Mouse (Mus musculus): ENCODE measurements around the gene 4921536K21Rik.
A peak's percentile ranks its signal among the peaks of the same experiment; 100 is the strongest.
"Not testable (repeated sequence)": the region's sequence is repeated elsewhere in the genome, so short reads cannot be mapped to it uniquely, and the experiment has no call there.

Gene 4921536K21Rik

DNA sequence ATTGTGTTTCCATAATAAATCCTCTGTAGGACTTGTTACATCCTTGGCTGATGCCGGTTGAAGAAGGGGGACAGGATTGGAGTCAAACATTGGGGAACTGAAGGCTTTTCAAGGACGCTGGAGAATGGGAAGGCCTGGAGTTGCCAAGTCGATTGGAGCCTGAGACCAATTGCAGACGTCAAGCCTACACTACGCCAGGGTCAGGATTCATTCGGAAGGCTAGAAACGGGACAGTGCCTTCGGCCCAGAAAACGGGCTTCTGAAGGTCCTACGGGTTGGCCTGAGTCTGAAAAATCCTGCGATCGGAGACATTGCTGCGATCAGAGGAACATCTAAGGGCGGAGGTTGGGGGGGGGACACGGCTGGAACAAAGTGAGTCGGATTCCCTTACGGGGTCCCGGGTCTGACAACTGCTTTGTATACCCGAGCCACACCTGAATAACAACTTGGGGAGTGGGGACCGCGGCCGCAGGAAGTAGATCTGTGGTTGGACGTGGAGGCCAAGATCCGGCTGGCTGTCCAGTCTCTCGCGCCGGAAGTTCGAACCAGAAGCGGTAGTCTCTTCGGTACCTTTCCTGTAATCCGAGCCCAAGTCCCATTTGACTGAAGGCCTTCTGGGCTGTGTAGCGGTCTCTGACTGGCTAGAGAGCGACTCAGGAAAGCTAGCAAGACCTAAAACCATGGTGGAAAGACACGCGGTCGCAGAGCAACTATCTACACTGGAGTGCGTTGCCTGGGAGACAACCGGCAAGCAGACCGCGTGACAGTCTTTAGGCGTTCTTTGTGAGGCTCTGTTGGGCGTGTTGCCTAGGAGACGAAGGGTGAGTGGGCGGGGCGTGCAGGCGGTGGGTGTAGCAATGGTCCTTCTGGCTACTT lies at the start of gene 4921536K21Rik, which contains the start of gene Dusp18:
TSS of gene 4921536K21Rik (minus strand) at position 693 of the 876 bp plus-strand sequence.
TSS of gene Dusp18 (plus strand) at position 835 of the 876 bp plus-strand sequence.
- DNase-seq (ENCODE audit: low spot score) = peak; percentile 95

DNA sequence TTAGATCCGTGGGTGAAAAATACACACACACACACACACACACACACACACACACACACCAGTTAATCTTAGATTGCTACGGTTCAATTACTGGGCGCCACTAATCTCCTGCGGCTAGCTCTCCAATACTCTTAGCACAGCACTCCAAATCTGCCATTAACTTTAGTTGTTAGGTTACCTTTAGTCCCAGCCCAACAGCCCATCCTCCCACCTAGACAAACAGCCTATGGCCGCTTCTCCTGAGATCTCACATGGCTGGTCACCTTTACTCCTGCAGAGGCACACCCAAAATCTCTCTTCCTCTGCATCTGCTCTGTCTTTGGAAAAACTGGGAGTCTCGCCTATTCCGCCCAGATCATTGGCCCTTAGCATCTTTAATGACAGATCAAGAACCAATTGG lies 46.5 kb upstream of the 4921536K21Rik start:
- DNase-seq (ENCODE audit: low spot score) = no peak

DNA sequence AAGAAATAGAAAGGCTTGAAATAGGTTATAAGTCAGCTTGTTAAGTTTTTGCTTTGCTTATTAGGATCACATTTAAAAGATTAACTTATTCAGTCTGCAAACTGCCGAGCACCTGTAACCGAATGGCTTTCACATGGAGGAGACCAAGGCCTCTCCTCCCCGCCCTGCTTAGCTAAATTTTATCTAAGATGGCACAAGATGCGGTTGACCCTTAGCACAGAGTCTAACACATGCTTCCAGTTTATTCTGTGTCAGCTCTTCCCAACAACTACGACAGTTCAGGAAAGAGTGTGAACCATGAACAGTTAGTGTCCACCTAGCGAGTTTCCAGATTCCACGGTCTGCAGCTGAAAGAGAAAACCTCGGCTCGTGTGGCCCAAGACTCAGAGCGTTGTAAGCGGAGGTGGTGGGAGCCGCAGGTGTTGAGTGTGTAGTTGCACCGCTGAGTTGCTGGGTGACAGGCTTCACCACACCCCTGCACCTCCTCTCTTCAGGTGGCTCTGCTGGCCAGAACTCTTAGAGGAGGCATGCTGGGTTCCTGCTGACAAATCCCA lies 42.5 kb upstream of the 4921536K21Rik start:
- no peak for DNase-seq (ENCODE audit: low spot score)

DNA sequence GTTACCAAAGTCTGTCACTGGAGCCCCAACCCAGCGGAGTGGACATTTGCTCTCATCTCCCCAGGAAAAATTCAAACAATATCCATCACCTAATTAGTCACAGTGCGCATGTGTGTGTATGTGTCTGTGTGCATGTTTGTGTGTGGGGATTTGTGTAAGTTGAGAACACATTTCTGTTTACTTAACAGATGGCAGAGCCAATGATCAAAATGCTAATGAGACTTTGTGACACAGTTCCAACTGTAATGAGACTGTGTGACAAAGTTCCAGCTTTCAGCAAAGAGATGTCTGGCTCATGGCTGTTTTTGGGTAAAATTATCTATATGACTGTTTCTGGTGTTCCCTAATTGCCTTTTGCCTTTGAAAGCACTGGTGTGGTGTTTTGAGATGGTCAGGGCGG lies 41.4 kb upstream of the 4921536K21Rik start:
- DNase-seq (ENCODE audit: low spot score) = peak; percentile 20

DNA sequence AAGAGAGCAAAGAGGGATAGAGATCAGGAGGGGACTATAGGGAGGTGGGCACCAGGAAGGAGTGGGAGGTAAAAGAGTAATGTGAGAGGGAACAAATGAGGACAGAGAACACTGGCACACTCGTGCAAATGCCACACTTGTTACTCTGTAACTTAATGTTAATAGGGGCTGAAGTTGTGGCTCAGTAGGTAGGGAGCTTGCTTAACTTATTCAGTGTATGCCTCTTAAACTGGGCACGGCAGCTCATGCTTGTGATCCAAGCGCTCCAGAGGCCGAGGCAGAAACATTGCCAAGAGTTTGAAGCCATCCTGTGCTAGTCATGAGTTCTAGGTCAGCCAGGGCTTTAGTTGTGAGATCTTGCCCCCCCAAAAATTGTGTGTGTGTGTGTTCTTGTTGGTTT lies 40.2 kb upstream of the 4921536K21Rik start:
- DNase-seq (ENCODE audit: low spot score) = no peak

DNA sequence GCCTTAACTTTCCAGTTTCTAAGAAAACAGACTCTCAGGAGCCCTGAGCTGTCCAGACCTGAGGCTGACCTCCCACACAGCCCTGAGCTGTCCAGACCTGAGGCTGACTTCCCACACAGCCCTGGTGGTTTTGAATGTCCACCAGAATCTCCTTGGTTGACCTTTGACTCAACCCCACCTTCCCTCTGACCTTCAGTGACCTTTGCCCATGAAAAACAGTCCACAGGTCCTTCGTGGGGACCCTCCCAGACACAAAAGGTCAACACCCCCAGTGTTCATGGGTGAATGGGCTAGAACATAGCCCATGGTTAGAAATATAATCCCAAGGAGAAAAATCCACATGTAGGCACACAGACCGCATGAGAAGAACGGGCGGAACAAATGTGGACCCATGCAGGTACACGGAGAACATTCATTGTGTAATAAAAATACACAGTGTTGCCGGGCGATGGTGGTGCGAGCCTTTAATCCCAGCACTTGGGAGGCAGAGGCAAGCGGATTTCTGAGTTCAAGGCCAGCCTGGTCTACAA lies 38.9 kb upstream of the 4921536K21Rik start:
- DNase-seq (ENCODE audit: low spot score) = no peak

DNA sequence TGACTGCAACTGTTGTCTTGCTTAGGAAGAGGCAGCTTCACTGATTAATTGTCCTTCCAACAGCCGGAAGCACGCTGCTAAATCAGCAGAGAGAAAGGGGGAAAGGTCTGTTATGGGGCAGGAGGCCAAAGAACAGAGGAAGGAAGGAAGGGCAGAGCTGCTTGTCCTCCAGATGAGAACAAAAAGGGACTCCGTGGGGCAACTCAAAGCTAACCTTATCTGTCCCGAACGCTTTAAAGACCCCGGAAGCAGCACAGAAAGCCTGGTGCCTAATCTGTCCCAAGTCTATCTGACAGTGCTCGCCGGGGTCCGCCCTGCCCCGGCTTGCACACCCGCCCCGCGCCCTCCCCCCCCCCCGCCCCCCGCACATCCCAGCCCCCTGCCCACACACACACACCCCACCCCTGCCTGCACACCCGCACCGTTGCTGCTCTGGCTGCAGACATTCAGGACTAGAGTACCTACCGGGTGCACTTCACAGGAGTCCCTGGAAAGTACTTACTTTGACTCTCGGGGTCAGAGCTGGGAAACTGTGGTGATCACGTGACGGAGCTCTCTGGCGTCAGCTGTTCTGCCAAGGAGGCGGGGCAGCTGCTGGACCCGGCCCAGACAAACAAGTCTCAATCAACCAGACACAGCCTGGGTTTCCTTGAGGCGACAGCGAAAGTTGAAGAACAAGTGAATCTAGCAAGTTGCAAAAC lies 36.8 kb upstream of the 4921536K21Rik start, which contains the start of gene Tcn2:
TSS of gene Tcn2 (minus strand) at position 649 of the 701 bp plus-strand sequence.
- peak; percentile 67 for DNase-seq (ENCODE audit: low spot score)

DNA sequence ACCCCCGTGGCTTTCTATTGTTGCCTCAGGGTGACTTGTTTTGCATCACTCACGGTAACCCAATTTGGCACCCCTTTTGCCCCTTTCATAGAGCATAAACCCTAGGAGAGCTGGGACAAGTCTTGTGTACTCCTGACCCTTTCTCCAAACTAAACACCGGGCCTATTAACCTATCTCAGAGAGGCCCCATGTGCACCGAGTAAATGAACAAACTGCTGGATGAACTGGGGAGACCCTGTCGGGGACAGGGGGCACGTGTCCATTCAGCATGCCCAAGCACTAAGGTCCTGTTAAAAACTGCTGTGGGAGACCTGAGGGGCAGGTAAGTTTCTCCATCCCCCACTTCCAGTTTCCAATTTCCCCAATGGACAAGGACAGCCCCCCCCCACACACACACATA lies 36.0 kb upstream of the 4921536K21Rik start:
- no peak for DNase-seq (ENCODE audit: low spot score)

DNA sequence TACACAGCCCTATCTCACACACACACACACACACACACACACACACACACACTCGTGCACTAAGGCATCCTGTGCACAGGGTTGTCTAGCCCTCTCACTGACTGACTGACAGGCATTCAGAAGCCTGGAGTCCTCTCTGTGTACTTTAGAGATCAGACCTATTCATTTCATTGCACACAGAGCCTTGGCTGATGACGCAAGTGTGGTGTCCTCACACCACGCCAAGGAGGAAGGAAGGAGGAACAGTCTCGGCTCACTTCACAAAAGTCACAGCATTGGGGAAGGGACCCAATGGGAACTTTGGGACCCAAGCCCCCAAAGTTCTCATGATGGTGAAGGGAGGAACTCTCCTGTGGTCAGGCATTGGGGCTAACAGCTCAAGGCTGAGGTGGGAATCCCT lies 35.1 kb upstream of the 4921536K21Rik start:
- no peak for DNase-seq (ENCODE audit: low spot score)

DNA sequence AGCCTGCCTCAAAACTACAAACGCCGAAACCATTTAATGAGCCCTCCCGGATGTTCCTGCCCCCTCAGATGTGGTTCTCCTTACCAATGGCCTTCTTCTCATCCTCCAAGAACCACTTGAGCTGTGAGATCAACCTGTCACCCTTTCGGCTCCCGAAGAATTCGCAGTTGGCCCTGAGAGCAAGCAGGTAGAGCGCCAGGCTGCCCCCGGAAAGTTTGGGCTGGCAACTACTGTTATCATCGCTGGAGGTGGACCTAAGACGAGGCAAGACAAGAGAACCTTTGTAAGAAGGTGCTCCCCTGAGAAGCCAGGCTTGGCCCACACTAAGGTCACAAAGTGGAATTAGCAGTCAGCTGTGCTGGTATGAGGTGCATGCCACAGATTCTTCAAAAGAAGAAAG lies 31.0 kb upstream of the 4921536K21Rik start:
- no peak for DNase-seq (ENCODE audit: low spot score)

DNA sequence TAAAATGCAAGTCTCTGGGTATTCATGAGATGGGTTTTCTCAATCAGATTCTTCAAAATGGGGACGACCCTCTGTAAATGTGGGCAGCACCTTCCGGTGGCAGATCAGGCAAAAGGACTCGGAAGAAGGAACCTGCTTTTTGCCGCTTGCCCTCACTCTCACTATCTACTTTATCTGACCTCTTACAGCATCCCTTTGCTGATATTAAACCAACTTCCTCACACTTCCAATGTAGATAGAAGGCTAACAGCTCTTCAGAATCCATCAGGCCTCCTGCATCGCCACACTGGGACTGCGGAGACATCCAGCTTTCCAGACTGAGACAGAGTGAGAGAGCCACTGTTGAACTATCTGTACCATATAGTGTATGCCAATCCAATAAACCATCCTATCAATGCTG lies 27.8 kb upstream of the 4921536K21Rik start:
- no peak for DNase-seq (ENCODE audit: low spot score)

DNA sequence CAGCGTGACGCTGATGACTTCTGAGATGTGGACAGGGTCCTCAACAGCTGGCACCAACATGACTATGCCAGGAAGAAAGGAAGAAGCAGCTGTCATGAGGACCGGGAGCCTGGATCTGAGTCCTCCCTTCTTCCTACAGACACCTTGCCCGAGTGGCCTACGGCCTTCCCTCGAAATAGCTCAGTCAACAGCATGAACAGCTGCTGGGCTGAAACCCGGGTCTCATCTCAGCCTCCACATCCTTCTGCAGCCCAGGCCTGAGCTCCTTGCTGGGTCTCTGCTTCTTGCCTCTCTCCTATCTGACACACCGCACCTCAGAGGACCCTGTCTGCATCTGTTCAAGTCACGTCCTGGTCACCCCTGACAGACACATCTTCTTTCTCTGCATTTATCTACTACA lies 27.2 kb upstream of the 4921536K21Rik start:
- no peak for DNase-seq (ENCODE audit: low spot score)

DNA sequence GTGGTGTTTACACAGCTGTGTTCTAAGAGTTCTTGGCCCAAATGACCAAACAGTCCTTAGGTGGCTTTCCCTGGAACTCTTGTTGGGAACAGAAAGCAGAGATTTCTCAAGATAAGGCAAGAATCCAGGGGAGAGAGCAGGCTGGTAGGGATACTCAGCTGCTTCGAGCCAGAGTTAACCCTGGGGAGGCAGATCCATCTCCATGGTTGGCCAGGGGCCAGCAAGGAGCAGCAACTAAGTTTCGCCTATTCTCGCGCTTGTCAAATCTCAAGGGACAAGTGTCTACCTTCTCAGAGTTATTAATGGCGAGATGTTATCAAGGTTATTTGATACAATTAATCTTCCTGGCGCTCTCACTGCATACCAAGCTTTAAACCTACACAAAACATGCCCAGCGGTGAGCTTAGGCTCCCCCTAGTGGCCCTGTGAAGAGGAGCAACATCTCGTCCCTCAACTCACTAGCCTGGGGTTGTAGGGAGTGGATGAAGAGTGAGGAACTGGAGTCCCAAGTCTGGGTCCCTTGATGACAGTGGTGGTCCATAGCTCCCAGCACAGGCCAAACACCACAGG lies 26.5 kb upstream of the 4921536K21Rik start:
- no peak for DNase-seq (ENCODE audit: low spot score)

DNA sequence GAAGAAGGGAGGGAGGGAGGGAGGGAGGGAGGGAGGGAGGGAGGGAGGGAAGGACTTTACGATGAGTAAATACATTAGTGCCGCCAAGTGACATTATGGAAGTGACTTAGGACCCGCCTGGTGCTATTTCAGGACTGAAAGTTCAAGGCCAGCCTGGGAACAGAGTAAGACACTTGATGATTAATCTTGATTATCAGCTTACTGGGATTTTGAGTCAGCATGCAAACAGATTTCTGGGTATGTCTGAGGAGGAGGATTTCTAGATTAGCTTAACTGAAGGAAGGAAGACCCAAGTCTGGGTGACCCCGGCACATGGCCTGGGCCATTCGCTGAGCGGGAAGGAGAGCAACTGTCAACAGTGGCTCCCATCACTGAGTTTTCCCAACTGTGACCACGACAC lies 25.6 kb upstream of the 4921536K21Rik start:
- no peak for DNase-seq (ENCODE audit: low spot score)

DNA sequence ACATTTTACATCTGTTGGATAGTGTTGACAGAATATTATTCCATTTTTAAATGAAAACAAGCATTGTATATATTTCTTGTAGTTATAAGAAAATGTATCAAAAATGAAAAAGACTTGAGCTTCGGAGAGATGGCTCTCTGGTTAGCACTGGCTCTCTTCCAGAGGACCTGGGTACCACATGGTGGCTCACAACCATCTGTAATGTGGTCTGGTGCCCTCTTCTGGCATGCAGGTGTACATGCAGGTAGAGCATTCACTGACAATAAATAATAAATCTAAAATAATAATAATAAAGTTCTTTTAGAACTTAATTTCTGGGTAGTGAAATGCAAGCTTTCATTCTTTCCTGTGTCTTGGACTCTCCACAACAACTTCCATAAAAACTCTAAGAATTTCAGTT lies 23.8 kb upstream of the 4921536K21Rik start:
- no peak for DNase-seq (ENCODE audit: low spot score)

DNA sequence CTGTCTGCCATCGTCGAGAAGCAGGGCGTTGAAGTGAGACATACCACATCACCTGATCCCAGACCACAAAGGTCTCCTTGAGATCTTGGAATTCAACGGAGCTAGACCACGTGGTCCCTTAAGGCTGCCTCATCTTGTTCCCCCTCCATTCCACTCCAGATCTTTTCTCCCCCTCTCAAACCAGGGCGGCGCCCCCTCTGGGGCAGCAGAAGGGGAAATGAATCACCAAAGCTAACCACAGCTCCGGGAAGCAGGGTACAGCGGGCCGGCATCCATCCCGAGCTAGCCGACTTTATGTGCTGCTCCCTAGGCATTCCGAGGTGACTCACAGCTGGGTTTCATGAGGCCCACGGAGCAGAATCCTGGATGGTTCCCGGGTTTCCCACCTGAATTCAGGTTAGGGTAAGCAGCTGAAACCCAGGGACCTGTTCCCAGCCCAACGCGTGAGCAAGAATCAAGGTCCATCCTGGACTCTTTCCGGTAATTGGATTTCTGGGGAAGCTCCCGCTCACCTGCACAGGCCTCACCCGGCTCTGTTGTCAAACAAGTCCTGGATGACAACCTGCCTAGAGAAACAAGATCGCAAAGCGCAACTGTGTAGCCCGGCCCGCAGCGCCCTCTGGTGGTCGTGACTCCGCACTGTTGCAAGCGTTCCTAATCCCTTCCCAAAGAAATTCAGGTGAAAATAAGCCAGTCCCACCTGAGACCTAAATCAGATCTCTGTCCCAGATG lies 19.4 kb upstream of the 4921536K21Rik start, which contains the start of gene Slc35e4:
TSS of gene Slc35e4 (minus strand) at position 556 of the 732 bp plus-strand sequence.
- peak; percentile 55 for DNase-seq (ENCODE audit: low spot score)

DNA sequence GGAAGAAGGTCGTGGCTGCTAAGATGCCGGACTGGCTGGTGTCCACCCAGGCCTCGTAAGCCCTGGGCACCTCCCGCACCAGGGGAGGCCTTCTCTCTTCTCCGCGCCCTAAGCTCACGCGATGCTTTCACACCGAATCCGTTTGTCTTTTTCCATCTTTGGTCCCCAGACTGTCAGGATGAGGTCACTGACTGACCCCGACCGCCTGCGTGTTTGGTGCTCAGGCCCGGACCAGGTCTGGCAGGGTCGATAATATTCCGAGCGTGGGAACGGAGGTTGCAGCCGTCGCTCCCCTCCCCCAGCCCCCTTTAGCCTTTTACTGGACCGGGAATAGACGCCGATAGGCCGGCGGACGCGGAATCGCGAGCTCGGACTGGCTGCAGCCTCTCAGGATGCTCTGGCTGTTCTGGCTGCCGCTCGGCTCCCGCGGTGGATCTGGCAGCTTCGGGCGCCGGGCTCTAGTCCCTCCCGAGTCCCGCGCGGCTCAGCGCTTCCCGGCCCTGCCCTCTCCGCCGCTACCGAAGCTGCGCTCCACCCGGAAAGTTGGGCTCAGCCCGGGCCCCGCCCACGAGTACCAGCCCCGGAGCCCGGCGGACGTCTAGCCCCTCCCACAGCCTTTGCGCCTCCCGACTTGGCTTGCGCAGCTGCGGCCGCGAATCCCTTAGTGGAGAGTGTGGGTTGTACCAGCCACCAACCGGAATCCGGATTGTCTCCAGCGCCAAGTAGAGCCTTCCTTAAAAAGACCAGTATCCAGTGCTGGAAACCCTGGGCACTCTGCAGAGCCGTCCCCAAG lies 18.6 kb upstream of the 4921536K21Rik start:
- DNase-seq (ENCODE audit: low spot score) = peak; percentile 76

DNA sequence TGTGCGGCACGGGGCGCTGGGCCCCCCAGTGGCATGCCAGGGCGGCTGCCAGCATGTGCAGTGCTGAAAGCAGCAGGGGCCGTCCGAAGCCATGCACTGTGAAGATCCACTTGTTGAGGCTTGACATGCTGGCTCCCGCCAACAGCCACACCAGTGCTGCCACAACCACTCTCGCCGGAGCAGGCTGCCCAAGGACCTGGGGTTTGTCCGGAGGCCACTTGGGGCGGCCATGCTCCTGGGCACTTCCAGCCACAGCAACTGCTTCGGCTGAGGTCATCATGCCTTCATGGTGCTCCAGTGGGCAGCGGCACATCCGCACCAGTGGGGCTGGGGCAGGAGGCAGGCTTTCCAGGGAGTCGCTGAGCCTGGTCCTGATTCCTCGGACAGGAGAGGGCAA lies 18.0 kb upstream of the 4921536K21Rik start:
- no peak for DNase-seq (ENCODE audit: low spot score)

DNA sequence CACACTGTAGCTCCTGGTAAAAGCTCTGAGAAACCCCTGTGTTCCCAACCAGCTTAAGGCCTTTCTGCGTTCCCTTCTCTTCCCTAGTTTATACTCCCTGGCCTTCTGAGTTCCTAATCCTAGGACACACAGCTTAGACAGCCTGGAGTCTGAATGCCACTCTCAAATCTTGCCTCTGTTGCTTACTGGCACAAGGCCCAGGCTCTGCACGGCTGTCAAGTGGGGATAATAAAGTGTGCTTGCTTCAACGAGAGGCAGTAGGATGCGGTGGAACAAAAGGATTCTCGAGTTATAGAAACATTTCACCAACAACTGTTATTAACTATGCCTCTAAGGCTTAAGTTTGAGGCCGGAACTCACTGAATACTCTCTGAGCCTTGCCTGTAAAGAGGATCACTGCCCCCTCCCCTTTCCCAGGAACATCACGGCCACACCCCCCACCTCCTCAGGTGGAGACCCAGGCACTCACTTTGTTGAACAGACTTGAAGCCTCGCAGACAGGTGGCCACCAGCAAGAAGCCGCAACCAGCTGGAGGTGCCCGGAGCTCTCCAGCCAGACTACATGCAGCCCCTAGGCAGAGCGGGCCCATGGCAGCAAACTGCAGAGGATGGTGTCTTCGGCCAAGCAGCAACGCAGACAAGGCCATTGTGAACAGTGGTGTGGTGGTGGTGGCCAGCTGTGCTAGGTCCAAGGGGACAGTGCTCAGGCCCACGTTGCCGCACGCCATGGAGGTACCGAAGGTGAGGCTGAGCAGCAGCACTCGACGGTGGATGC lies 17.4 kb upstream of the 4921536K21Rik start:
- no peak for DNase-seq (ENCODE audit: low spot score)

DNA sequence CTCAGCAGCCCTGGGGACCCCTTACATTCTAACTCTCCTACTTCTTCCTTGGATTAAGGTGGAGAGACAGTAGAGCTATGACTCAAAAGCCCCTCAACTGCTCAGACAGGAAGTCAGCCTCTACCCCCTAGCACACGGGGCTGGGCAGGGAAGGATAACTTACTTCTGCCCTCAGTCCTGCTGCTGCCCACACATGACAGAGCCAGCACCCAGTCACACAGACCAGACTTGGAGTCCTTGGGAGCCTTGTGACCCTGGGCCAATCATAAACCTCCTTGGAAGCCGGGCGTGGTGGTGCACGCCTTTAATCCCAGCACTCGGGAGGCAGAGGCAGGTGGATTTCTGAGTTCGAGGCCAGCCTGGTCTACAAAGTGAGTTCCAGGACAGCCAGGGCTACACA lies 16.5 kb upstream of the 4921536K21Rik start:
- DNase-seq (ENCODE audit: low spot score) = not testable (repeated sequence)

All from layer of hippocampus, adult 9-10 months (tissue).